Mouse (Mus musculus) adrenal gland, postnatal 36 days (tissue): ENCODE data around the gene Zfyve28. TPM values are rescaled to one million over a fixed set of nuclear protein-coding genes. Genes with fewer than 3 reads are reported as not detected.

Experiments used
- DNase-seq, 2 experiments: peaks; one replicate each; pipeline ENCODE4 v3.0.0; 2021; ENCODE audit warnings: mixed read lengths in 1 of 2
- long read RNA-seq, 2 experiments: library from polyadenylated mRNA; stranded (forward); transcript quantifications; one replicate each; pipeline ENCODE4 v2.0.0; 2021; ENCODE audit warnings: borderline sequencing depth in 2 of 2
- total RNA-seq, 2 experiments: library from RNA; stranded (reverse); gene quantifications; 2 replicates each; pipeline ENCODE4 v1.2.3; 2021

Gene Zfyve28
- total RNA-seq: under 1 TPM; 0.36 to 0.60 TPM
- long read RNA-seq, experiment 1, partial matches to known transcripts: 0 of 1 reads
- long read RNA-seq, experiment 1, other reads (novel, unspliced or antisense): 0 of 1 reads
- long read RNA-seq, experiment 2: 0 reads

- DNase-seq: peak; percentile 78 to 85
Observed at GRCm38 (mm10) chr5:34288154-34288716, at the start of gene Zfyve28, which contains the start of gene Cfap99. Gene Zfyve28 (minus strand): TSS chr5:34288449. Gene Cfap99 (plus strand): TSS chr5:34288600.

- DNase-seq: peak; percentile 74 to 77
Observed at GRCm38 (mm10) chr5:34336775-34337450, 48.7 kb upstream of the Zfyve28 start.

- peak; percentile 98 to 99 for DNase-seq
Observed at GRCm38 (mm10) chr5:34336097-34336774, 48.0 kb upstream of the Zfyve28 start, which contains the start of gene Rnf4. Gene Rnf4 (plus strand): TSS chr5:34336289.

GRCm38 (mm10) chr5:34335539-34336096 lies 47.4 kb upstream of the Zfyve28 start:
- DNase-seq: peak in 1 of 2 experiments; percentile 54

GRCm38 (mm10) chr5:34334081-34334480 lies 45.8 kb upstream of the Zfyve28 start:
- no peak for DNase-seq

- DNase-seq: no peak
Observed at GRCm38 (mm10) chr5:34330136-34330535, 41.9 kb upstream of the Zfyve28 start.

GRCm38 (mm10) chr5:34326875-34327576 lies 38.8 kb upstream of the Zfyve28 start:
- DNase-seq: peak; percentile 14 to 46

- DNase-seq: peak in 1 of 2 experiments; percentile 5
Observed at GRCm38 (mm10) chr5:34326249-34326691, 38.0 kb upstream of the Zfyve28 start.

- no peak for DNase-seq
Observed at GRCm38 (mm10) chr5:34325286-34325685, 37.0 kb upstream of the Zfyve28 start.

- DNase-seq: no peak
Observed at GRCm38 (mm10) chr5:34321236-34321635, 33.0 kb upstream of the Zfyve28 start.

GRCm38 (mm10) chr5:34319491-34320034 lies 31.3 kb upstream of the Zfyve28 start:
- no peak for DNase-seq

GRCm38 (mm10) chr5:34309016-34309415 lies 20.8 kb upstream of the Zfyve28 start:
- DNase-seq: no peak

- no peak for DNase-seq
Observed at GRCm38 (mm10) chr5:34302377-34302776, 14.1 kb upstream of the Zfyve28 start.

GRCm38 (mm10) chr5:34298937-34299535 lies 10.8 kb upstream of the Zfyve28 start:
- DNase-seq: peak in 1 of 2 experiments; percentile 16

GRCm38 (mm10) chr5:34298061-34298460 lies 9.8 kb upstream of the Zfyve28 start:
- DNase-seq: no peak

- peak; percentile 42 to 59 for DNase-seq
Observed at GRCm38 (mm10) chr5:34295141-34295540, 6.9 kb upstream of the Zfyve28 start.

GRCm38 (mm10) chr5:34294696-34295095 lies 6.4 kb upstream of the Zfyve28 start:
- DNase-seq: peak in 1 of 2 experiments; percentile 26

GRCm38 (mm10) chr5:34293363-34293762 lies 5.1 kb upstream of the Zfyve28 start:
- no peak for DNase-seq

GRCm38 (mm10) chr5:34289286-34289685 lies 1.0 kb upstream of the Zfyve28 start:
- DNase-seq: no peak

GRCm38 (mm10) chr5:34287838-34288145 lies 457 bp downstream of the Zfyve28 start:
- DNase-seq: no peak
